Mouse (Mus musculus) liver, adult 2 months (tissue): ENCODE data around the gene Prex1. TPM values are rescaled to one million over a fixed set of nuclear protein-coding genes. Genes with fewer than 3 reads are reported as not detected.

Experiments
- DNase-seq: peaks from one replicate; pipeline ENCODE4 v3.0.0-alpha.2; 2011; ENCODE audit warnings: low read depth, low spot score; ENCODE audit errors: extremely low read depth
- H3K27ac ChIP-seq: fragments of 200-500 bp; replicated peaks from 2 replicates; pipeline ENCODE4 v1.5.1; 2012; ENCODE audit warnings: low read depth, mild to moderate bottlenecking, control low read depth, inconsistent platforms, low read length; ENCODE audit not compliant: insufficient read depth
- H3K27me3 ChIP-seq: fragments of 200-500 bp; 2 replicates; pipeline ENCODE4 v1.6.1; 2012; ENCODE audit warnings: mild to moderate bottlenecking, moderate library complexity, low read length, inconsistent platforms; ENCODE audit not compliant: control insufficient read depth, insufficient read depth
- H3K36me3 ChIP-seq: fragments of 200-500 bp; 2 replicates; pipeline ENCODE4 v1.6.1; 2012; ENCODE audit warnings: low read length, inconsistent platforms; ENCODE audit not compliant: control insufficient read depth, insufficient read depth
- H3K4me1 ChIP-seq: fragments of 200-500 bp; 2 replicates; pipeline ENCODE4 v1.6.1; 2011; ENCODE audit warnings: low read length; ENCODE audit not compliant: control insufficient read depth, insufficient read depth
- H3K4me3 ChIP-seq: fragments of 200-500 bp; 2 replicates; pipeline ENCODE4 v1.5.1; 2011; ENCODE audit warnings: low read depth, mild to moderate bottlenecking, control low read depth, low read length, moderate library complexity; ENCODE audit not compliant: insufficient read depth
- H3K79me2 ChIP-seq: fragments of 200-500 bp; 2 replicates; pipeline ENCODE4 v1.6.1; 2012; ENCODE audit warnings: inconsistent platforms, mild to moderate bottlenecking, low read length, moderate library complexity; ENCODE audit not compliant: control insufficient read depth, insufficient read depth
- H3K9ac ChIP-seq: fragments of 200-500 bp; 2 replicates; pipeline ENCODE4 v1.6.1; 2012; ENCODE audit warnings: low read depth, mild to moderate bottlenecking, control low read depth, inconsistent platforms, low read length
- CTCF ChIP-seq: fragments of 200-500 bp; IDR thresholded peaks from 2 replicates; pipeline ENCODE4 v1.5.1; 2011; ENCODE audit warnings: low read depth, low read length, control low read depth
- POLR2A ChIP-seq: fragments of 200-500 bp; IDR thresholded peaks from 2 replicates; pipeline ENCODE4 v1.6.1; 2011; ENCODE audit warnings: low read length, control low read depth; ENCODE audit not compliant: insufficient read depth; ENCODE audit errors: extremely low read depth
- WGBS: fragments of 180-500 bp; shearing (Covaris S2); methylation state at CpG from one replicate; pipeline ENCODE4 v1.1.7; 2018; 5-methylcytosine and 5-hydroxymethylcytosine counted together
- polyA plus RNA-seq: library from polyadenylated mRNA; depleted of rRNA; stranded (reverse); fragments of >200 nt; gene quantifications from 2 replicates; pipeline ENCODE4 v1.2.3, GENCODE M21; 2012
- total RNA-seq: library from RNA; depleted of rRNA; stranded (reverse); fragments of >200 nt; gene quantifications from 2 replicates; pipeline ENCODE4 v1.2.3, GENCODE M21; 2014

The Prex1 gene
- total and polyA plus RNA-seq, 2 experiments = 2.0 to 5.6 TPM

GRCm38 (mm10) chr2:166673951-166674350 lies 39.7 kb downstream of the Prex1 start:
- DNase-seq = no peak
- Histone ChIP-seq H3K27me3 (no peaks in the 10 kb centered on the region), H3K27ac (no peak overlapping the region), H3K4me3 (no peak overlapping the region), H3K79me2 (no peaks in the 10 kb centered on the region), H3K4me1 (peaks cover 10% of the 10 kb centered on the region; the same call in 1 of the 2 replicates), H3K9ac (no peak overlapping the region), H3K36me3 (no peaks in the 10 kb centered on the region)
- WGBS = 81% methylated on average over 12 of the region's 12 CpGs
- TF ChIP-seq CTCF = no peak
- no peak for TF ChIP-seq POLR2A

- Histone ChIP-seq H3K36me3 (no peaks in the 10 kb centered on the region), H3K79me2 (no peaks in the 10 kb centered on the region), H3K27me3 (no peaks in the 10 kb centered on the region), H3K4me3 (no peak overlapping the region), H3K27ac (no peak overlapping the region), H3K9ac (no peak overlapping the region), H3K4me1 (peaks cover 6% of the 10 kb centered on the region; the same call in 1 of the 2 replicates)
- no peak for DNase-seq
- no peak for TF ChIP-seq CTCF
- TF ChIP-seq POLR2A = no peak
- 73% methylated on average over 14 of the region's 14 CpGs for WGBS
These were observed 41.3 kb downstream of the Prex1 start for GRCm38 (mm10) chr2:166672171-166672965.

GRCm38 (mm10) chr2:166671614-166672013 lies 42.0 kb downstream of the Prex1 start:
- Histone ChIP-seq H3K9ac (no peak overlapping the region), H3K4me3 (no peak overlapping the region), H3K27me3 (no peaks in the 10 kb centered on the region), H3K36me3 (no peaks in the 10 kb centered on the region), H3K4me1 (peaks cover 4% of the 10 kb centered on the region; the same call in 1 of the 2 replicates), H3K79me2 (no peaks in the 10 kb centered on the region), H3K27ac (no peak overlapping the region)
- 94% methylated on average over 14 of the region's 14 CpGs for WGBS
- DNase-seq = no peak
- no peak for TF ChIP-seq POLR2A
- no peak for TF ChIP-seq CTCF

- DNase-seq = no peak
- no peak for TF ChIP-seq POLR2A
- no peak for TF ChIP-seq CTCF
- Histone ChIP-seq H3K27me3 (no peaks in the 10 kb centered on the region), H3K79me2 (no peaks in the 10 kb centered on the region), H3K4me3 (no peak overlapping the region), H3K27ac (no peak overlapping the region), H3K4me1 (peaks cover 2% of the 10 kb centered on the region; the same call in 1 of the 2 replicates), H3K9ac (no peak overlapping the region), H3K36me3 (no peaks in the 10 kb centered on the region)
- WGBS = 59% methylated on average over 8 of the region's 8 CpGs
These were observed 42.6 kb downstream of the Prex1 start for GRCm38 (mm10) chr2:166671019-166671418.

- no peak overlapping the region for H3K4me3 ChIP-seq
- H3K36me3 ChIP-seq = no peaks in the 10 kb centered on the region
- 60% methylated on average over 9 of the region's 9 CpGs for WGBS
- H3K27ac ChIP-seq = no peak overlapping the region
- no peaks in the 10 kb centered on the region for H3K79me2 ChIP-seq
- TF ChIP-seq CTCF (no peak), POLR2A (no peak)
- no peak for DNase-seq
- H3K9ac ChIP-seq = no peak overlapping the region
- peaks cover 1% of the 10 kb centered on the region; the same call in 1 of the 2 replicates for H3K4me1 ChIP-seq
- no peaks in the 10 kb centered on the region for H3K27me3 ChIP-seq
These were observed 43.7 kb downstream of the Prex1 start for GRCm38 (mm10) chr2:166669922-166670321.
